Mouse (Mus musculus) liver, adult 2 months (tissue): ENCODE measurements around the gene Cfd.
"Not testable (repeated sequence)": the region's sequence is repeated elsewhere in the genome, so short reads cannot be mapped to it uniquely, and the experiment has no call there.

Experiments used
- CTCF ChIP-seq: fragments of 200-500 bp; IDR thresholded peaks from 2 replicates; pipeline ENCODE4 v1.5.1; 2011; ENCODE audit warnings: low read depth, low read length, control low read depth
- POLR2A ChIP-seq: fragments of 200-500 bp; IDR thresholded peaks from 2 replicates; pipeline ENCODE4 v1.6.1; 2011; ENCODE audit warnings: low read length, control low read depth; ENCODE audit not compliant: insufficient read depth; ENCODE audit errors: extremely low read depth

- not testable (repeated sequence) for TF ChIP-seq POLR2A
- peak; percentile 91 for TF ChIP-seq CTCF
Observed at GRCm38 (mm10) chr10:79892451-79893118, 1.9 kb downstream of the Cfd start.
